Mouse (Mus musculus) lung, embryonic 16.5 days (tissue): ENCODE data around the gene Dgkh. TPM values are rescaled to one million over a fixed set of nuclear protein-coding genes. Genes with fewer than 3 reads are reported as not detected.

Experiments
- ATAC-seq: fragments of 200-750 bp; cut with Nextera tagmentation; 2 replicates; pipeline ENCODE4 v1.8.0; 2017; ENCODE audit warnings: low read depth, mild to moderate bottlenecking, moderate library complexity
- H3K27ac ChIP-seq: fragments of 300-500 bp; sonication (generic); 2 replicates; pipeline ENCODE4 v1.5.1; 2014; ENCODE audit warnings: mild to moderate bottlenecking, control low read depth, low read length
- H3K27me3 ChIP-seq: fragments of 300-500 bp; sonication (generic); 2 replicates; pipeline ENCODE4 v1.6.1; 2014; ENCODE audit warnings: low read depth, low read length, mixed read lengths; ENCODE audit not compliant: control insufficient read depth, insufficient read depth
- H3K36me3 ChIP-seq: fragments of 300-500 bp; sonication (generic); 2 replicates; pipeline ENCODE4 v1.6.1; 2014; ENCODE audit warnings: low read length; ENCODE audit not compliant: control insufficient read depth, insufficient read depth
- H3K4me1 ChIP-seq: fragments of 300-500 bp; sonication (generic); replicated peaks from 2 replicates; pipeline ENCODE4 v1.6.1; 2014; ENCODE audit warnings: low read length, mixed read lengths; ENCODE audit not compliant: control insufficient read depth, insufficient read depth
- H3K4me2 ChIP-seq: fragments of 300-500 bp; sonication (generic); 2 replicates; pipeline ENCODE4 v1.6.1; 2014; ENCODE audit warnings: low read depth, low read length, control low read depth
- H3K4me3 ChIP-seq: fragments of 300-500 bp; sonication (generic); 2 replicates; pipeline ENCODE4 v1.5.1; 2014; ENCODE audit warnings: mild to moderate bottlenecking, low read length, control low read depth
- H3K9ac ChIP-seq: fragments of 300-500 bp; sonication (generic); 2 replicates; pipeline ENCODE4 v1.6.1; 2014; ENCODE audit warnings: low read length, control low read depth
- H3K9me3 ChIP-seq: fragments of 300-500 bp; sonication (generic); 2 replicates; pipeline ENCODE4 v1.6.1; 2016; ENCODE audit warnings: low read length; ENCODE audit not compliant: control insufficient read depth
- WGBS: fragments of 180-500 bp; shearing (Covaris S2); extraction: QIAGEN DNeasy Blood & Tissue Kit; methylation state at CpG from one replicate; pipeline ENCODE4 v1.1.7; 2014; 5-methylcytosine and 5-hydroxymethylcytosine counted together
- polyA plus RNA-seq: library from polyadenylated mRNA; unstranded; fragments of >200 nt; fragmentation: Nextera tagmentation; extraction: Ambion mirVana; gene quantifications from 2 replicates; pipeline ENCODE4 v1.2.1, GENCODE M21; 2015

The Dgkh gene
- polyA plus RNA-seq, 1 experiment from 2014 or later = 1.8 TPM

DNA sequence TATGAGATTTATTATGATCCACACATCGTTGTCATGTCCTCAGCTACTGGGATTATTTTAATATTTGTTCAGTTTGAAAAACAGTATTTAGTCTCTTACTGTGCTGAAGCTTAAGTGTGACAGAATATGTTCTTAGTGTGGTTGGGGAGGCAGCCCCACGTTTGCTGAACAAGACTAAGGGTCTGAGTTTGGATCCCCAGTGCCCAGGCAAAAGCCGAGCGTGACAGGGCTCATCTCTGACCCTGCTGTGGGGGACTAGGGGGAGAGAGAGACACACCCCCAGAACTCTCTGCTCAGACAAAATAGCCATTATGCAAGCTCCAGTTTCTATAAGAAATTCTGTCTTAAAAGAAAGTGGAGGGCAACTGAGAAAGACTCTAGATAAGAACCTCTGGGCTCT lies 42.2 kb downstream of the Dgkh start:
- Histone ChIP-seq H3K4me2 (no peak overlapping the region), H3K9me3 (no peaks in the 10 kb centered on the region), H3K4me3 (no peak overlapping the region), H3K9ac (no peak overlapping the region), H3K36me3 (no peaks in the 10 kb centered on the region), H3K27ac (no peak overlapping the region), H3K27me3 (no peaks in the 10 kb centered on the region), H3K4me1 (peaks cover 7% of the 10 kb centered on the region)
- ATAC-seq = no peak
- 75% methylated on average over 4 of the region's 4 CpGs for WGBS

DNA sequence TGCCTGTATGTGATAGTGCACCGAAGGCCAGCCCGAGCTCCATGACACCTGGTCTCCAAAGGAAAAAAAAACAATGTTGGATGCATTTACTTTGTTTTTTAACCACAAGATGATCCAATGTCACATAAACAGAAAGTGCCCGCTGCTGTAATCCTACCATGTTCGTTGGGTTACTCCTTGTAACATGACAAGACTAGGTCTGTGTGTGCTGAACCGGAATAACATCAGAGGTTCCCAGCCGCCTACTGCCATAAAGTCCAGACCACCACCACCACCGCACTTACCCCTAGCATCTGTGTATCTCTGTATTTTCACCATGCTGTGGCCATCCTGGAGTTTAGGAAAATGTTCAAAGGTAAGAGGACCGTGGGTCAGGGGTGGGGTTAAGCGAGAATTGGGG lies 42.6 kb downstream of the Dgkh start:
- WGBS = 92% methylated on average over 9 of the region's 9 CpGs
- no peak overlapping the region for H3K4me3 ChIP-seq
- H3K36me3 ChIP-seq = no peaks in the 10 kb centered on the region
- H3K27ac ChIP-seq = no peak overlapping the region
- no peaks in the 10 kb centered on the region for H3K9me3 ChIP-seq
- no peaks in the 10 kb centered on the region for H3K27me3 ChIP-seq
- no peak overlapping the region for H3K9ac ChIP-seq
- ATAC-seq = no peak
- no peak overlapping the region for H3K4me2 ChIP-seq
- H3K4me1 ChIP-seq = peaks cover 7% of the 10 kb centered on the region

DNA sequence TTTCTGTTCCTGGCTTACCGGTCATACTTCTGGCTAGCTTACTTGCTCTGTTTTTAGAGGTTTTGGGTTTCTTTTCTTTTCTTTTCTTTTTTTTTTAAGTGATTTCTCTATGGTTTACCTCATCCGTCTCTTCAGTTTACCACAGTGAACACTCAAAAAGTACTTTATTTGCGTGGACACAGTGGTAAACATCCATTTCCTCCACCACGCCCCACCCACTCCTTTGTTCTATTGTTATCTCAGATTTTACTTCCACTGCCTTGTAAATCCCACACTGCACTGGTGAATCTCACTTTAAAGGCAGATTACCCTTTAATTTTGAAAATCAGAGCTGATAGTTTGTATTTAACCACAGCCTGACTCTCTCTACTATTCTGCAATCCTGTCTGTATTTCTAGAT lies 44.9 kb downstream of the Dgkh start:
- H3K9me3 ChIP-seq = no peaks in the 10 kb centered on the region
- H3K36me3 ChIP-seq = no peaks in the 10 kb centered on the region
- H3K4me1 ChIP-seq = peaks cover 7% of the 10 kb centered on the region
- no peak overlapping the region for H3K4me3 ChIP-seq
- ATAC-seq = no peak
- no peak overlapping the region for H3K9ac ChIP-seq
- no peak overlapping the region for H3K4me2 ChIP-seq
- WGBS = 53% methylated on average over 4 of the region's 4 CpGs
- H3K27ac ChIP-seq = peak overlapping the region; percentile 50
- no peaks in the 10 kb centered on the region for H3K27me3 ChIP-seq

DNA sequence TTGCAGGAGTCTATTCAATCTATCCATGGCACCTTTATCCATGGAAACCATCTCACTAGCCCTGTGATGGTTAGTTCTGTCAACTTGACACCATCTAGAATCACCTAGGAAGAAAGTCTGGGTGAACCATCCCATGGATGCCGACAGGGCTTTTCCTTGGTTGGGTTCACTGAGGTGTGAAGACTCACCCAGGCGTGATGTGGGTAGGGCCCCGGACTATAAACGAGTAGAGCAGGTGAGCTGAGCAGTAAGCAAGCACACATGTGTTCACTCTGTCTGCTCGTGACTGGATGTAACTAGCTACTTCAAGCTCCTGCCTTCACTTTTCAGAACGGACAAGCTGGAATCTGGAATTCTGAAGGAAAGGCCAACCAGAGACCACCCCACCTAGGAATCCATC lies 45.9 kb downstream of the Dgkh start:
- Histone ChIP-seq H3K36me3 (no peaks in the 10 kb centered on the region), H3K4me3 (no peak overlapping the region), H3K27me3 (no peaks in the 10 kb centered on the region), H3K9me3 (no peaks in the 10 kb centered on the region), H3K4me1 (peaks cover 3% of the 10 kb centered on the region), H3K9ac (no peak overlapping the region), H3K4me2 (no peak overlapping the region), H3K27ac (no peak overlapping the region)
- WGBS = 87% methylated on average over 6 of the region's 6 CpGs
- ATAC-seq = no peak

DNA sequence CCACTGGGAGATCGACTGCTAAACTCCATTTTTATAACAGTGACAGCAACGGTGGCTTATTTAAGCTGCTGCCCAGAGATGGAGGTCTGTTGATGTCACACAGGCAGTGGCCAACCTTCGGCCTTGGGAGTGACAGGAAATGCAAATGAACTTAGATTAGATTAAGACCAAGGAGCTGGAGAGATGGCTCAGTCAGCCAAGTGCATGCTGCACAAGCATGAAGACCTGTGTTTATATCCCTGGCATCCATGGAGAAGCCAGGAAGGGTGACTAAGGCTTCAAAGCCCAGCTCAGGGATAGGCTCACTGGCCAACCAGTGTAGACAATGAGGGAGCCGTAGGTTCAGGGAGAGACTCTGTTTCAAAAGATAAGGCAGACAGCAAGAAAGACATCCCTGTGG lies 48.4 kb downstream of the Dgkh start:
- WGBS = 42% methylated on average over 4 of the region's 4 CpGs
- Histone ChIP-seq H3K4me1 (no peaks in the 10 kb centered on the region; the same call in 1 of the 2 replicates), H3K4me2 (no peak overlapping the region), H3K27ac (no peak overlapping the region), H3K36me3 (no peaks in the 10 kb centered on the region), H3K4me3 (no peak overlapping the region), H3K9me3 (no peaks in the 10 kb centered on the region), H3K9ac (no peak overlapping the region), H3K27me3 (no peaks in the 10 kb centered on the region)
- 0 out of 2 replicates have a peak, but pooled peaks have one; percentile 28 for ATAC-seq

DNA sequence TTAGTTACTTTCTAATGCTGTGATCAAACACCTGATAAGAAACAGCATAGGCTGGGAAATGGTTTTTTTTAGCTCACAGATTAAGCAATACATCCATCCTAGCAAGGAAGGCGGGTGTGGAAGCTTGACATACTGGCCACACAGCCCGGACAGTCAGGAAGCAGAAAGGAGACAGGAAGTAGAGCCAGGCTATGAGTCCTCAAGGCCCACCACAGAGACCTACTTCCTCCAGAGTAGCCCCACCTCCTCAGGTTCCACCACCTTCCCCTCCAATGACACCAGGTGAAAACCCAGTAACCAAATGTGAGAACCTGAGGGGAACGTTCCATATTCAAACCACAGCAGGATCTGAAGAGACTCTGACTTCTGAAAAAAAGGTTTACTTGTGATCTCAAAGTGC lies 53.6 kb downstream of the Dgkh start:
- Histone ChIP-seq H3K9me3 (no peaks in the 10 kb centered on the region), H3K9ac (no peak overlapping the region), H3K4me2 (0 out of 2 replicates have a peak overlapping the region, but pooled peaks have one; percentile 3), H3K36me3 (no peaks in the 10 kb centered on the region), H3K4me3 (no peak overlapping the region), H3K27ac (peak overlapping the region; percentile 23), H3K27me3 (no peaks in the 10 kb centered on the region), H3K4me1 (peaks cover 12% of the 10 kb centered on the region; the same call in 1 of the 2 replicates)
- WGBS = 57% methylated on average over 3 of the region's 3 CpGs
- peak; percentile 45; the same call in 1 of the 2 replicates for ATAC-seq

GRCm38 (mm10) chr14:78677852-78678588 lies 54.6 kb downstream of the Dgkh start:
- H3K9me3 ChIP-seq = no peaks in the 10 kb centered on the region
- ATAC-seq = peak; percentile 64; the same call in 1 of the 2 replicates
- H3K27me3 ChIP-seq = no peaks in the 10 kb centered on the region
- peaks cover 12% of the 10 kb centered on the region; the same call in 1 of the 2 replicates for H3K4me1 ChIP-seq
- peak overlapping the region; percentile 18; the same call in 1 of the 2 replicates for H3K27ac ChIP-seq
- H3K4me2 ChIP-seq = no peak overlapping the region
- peak overlapping the region; percentile 21; the same call in 1 of the 2 replicates for H3K9ac ChIP-seq
- WGBS = 22% methylated on average over 7 of the region's 7 CpGs
- H3K4me3 ChIP-seq = no peak overlapping the region
- H3K36me3 ChIP-seq = no peaks in the 10 kb centered on the region

- ATAC-seq = no peak
- WGBS = 67% methylated on average over 6 of the region's 6 CpGs
- no peaks in the 10 kb centered on the region for H3K36me3 ChIP-seq
- H3K9ac ChIP-seq = no peak overlapping the region
- H3K4me1 ChIP-seq = peaks cover 12% of the 10 kb centered on the region; the same call in 1 of the 2 replicates
- H3K9me3 ChIP-seq = no peaks in the 10 kb centered on the region
- H3K27me3 ChIP-seq = no peaks in the 10 kb centered on the region
- H3K4me2 ChIP-seq = no peak overlapping the region
- H3K27ac ChIP-seq = no peak overlapping the region
- H3K4me3 ChIP-seq = no peak overlapping the region
Measured at GRCm38 (mm10) chr14:78676457-78676856, 56.1 kb downstream of the Dgkh start.

DNA sequence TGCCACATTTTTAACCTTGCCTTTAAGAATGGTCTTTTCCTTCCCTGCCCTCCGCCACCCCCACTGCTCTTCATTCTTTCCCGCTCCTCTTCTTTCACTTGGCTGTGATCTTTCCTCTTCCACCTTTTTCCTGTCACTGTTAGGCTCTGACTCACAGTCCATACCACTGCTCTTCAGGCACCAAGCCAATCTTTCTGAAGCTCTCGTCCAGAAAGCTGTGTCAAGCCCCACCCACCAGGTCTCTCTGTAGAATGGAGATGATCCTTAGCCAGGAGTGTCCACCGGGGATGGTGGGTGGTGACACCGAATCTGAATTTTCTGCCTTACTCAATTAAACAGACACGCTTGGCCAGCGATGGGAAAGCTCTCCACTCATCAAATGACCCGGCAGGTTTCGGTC lies 58.0 kb downstream of the Dgkh start:
- H3K4me3 ChIP-seq = no peak overlapping the region
- H3K36me3 ChIP-seq = no peaks in the 10 kb centered on the region
- no peak overlapping the region for H3K9ac ChIP-seq
- H3K4me1 ChIP-seq = peaks cover 12% of the 10 kb centered on the region; the same call in 1 of the 2 replicates
- no peaks in the 10 kb centered on the region for H3K9me3 ChIP-seq
- H3K27me3 ChIP-seq = no peaks in the 10 kb centered on the region
- H3K27ac ChIP-seq = no peak overlapping the region
- 65% methylated on average over 9 of the region's 9 CpGs for WGBS
- ATAC-seq = peak; percentile 49
- H3K4me2 ChIP-seq = no peak overlapping the region
